Mouse (Mus musculus): ENCODE results near the gene Ldhb.
"Not testable (repeated sequence)": the region's sequence is repeated elsewhere in the genome, so short reads cannot be mapped to it uniquely, and the experiment has no call there.

The Ldhb gene

DNA sequence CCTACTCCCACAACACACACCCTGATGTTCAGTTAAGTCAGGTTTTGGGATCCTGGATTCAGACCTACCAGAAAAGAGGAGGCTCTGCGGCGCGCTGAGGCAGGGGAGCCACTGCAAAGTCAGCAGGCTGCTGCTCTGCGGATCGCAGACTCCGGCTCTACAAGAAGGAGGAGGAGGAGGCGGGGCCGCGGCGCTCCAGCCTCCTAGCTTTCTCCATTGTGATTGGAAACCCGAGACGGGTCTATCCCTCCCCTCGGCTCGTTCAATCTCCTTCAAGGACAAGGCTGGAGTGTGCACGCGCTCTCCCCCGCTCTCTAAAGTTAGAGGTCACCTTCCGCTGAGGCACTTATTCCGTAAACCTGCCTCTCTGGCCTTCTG, at the start of gene Ldhb:
Gene Ldhb (minus strand): TSS at position 173 of the 378 bp plus-strand sequence.
- DNase-seq (ENCODE audit: low spot score): peak; percentile 89

DNA sequence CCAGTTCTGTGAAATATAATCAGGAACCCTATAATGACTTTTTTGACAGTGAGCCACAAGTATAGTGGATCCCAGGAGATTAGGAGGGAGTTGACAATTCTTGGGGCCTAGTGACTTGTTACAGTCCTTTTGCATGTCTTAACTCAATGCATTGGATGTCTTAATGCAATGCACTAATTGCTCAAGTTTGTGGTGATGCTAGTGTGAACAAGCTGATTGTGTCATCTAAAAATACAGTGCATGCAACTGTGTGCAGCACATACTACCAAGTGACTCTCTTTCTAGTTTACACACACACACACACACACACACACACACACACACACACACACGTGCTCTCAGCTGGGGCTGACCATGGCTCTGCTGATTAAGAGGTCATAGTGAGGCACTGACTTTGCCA, 48.2 kb upstream of the Ldhb start:
- no peak for DNase-seq (ENCODE audit: low spot score)

DNA sequence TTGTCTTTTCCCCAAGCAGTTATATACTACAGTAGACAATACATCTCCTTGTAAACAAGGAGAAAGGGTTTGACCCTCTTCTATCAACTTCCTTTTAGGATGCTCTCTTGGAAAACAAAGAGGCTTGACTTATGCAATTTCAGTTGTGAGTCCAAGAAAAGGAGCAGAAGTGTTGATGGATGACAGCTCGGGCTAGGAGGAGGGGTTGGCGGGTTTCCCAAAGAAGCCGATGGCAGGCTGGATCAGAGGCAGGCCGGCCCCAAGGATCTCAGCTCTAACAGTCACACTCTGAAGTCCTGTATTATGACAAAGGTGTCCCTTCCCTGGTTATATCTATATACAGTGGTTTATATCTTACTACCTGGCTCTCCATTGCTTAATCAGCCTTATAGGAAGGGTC, 43.7 kb upstream of the Ldhb start:
- DNase-seq (ENCODE audit: low spot score): no peak

DNA sequence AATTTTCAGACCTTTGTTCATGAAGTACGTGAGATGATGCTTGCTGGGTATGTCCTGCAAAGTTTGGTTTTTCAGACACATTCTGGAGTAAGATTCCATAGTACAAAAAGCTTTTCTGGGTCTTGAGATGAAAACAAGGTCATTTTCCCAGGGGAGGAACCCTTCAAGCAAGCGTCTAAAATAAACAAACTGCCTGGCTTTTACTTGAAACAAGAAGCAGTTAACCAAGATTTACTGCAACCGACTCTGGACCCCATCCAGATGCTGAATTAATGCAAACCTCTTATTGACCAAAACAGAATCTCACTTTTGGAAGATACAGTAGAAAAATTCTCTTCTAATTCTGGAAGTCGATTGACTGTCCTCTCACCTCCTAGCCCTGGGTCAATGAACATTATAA, 43.1 kb upstream of the Ldhb start:
- DNase-seq (ENCODE audit: low spot score): no peak

DNA sequence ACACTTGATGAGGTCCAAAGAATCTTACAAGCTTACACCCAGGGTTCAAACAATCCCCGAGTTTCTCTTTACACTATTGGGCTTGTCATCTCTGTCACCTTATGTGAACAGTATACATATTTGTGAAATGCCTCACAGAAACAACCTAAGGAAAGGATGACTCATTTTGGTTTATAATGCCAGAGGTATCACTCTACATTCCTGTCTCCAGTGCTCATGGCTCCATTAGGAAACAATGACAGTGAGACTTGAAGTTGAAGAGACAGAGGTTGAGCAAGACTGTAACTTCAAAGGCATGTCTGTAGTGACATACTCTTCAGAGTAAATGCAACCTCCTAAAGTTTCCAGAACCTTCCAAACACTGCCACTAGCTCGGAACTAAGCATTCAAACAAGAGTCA, 40.6 kb upstream of the Ldhb start:
- no peak for DNase-seq (ENCODE audit: low spot score)

DNA sequence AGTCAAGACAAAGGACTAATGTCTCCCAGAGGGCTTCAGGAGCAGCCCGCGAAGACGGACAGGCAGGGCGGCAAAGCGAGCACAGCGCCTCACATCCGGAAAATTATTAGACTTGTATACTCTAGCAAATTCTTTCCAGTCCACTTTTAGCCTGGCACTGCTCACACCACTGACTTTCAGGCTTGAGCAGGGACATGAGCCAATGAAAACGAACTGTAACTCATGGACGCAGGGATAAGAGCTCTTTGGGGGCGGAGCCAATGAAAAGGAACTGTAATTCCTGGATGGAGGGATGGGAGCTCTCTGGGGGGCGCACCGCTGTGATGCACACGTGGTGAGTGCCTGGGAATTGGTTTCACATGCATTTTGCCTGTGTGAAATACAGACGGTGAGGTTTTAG, 37.4 kb upstream of the Ldhb start:
- DNase-seq (ENCODE audit: low spot score): no peak

DNA sequence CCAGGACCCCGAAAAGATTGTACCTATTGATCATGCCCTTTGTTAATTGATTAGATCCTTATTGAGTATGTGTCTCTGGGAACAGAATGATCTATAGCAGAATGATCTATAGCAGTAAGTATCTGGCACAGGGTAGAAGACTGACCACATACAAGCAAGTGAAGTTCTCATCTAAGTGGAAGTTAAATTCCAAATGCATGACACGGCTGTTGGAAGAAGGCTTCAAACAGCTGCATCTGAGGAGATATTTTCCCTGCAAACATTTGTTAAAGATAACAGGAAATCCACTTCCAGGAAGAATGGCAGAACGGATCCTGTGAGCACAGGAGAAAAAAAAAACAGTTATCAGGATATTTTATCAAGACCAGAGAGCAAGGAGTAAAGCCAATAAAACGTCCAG, 35.9 kb upstream of the Ldhb start:
- DNase-seq (ENCODE audit: low spot score): no peak

DNA sequence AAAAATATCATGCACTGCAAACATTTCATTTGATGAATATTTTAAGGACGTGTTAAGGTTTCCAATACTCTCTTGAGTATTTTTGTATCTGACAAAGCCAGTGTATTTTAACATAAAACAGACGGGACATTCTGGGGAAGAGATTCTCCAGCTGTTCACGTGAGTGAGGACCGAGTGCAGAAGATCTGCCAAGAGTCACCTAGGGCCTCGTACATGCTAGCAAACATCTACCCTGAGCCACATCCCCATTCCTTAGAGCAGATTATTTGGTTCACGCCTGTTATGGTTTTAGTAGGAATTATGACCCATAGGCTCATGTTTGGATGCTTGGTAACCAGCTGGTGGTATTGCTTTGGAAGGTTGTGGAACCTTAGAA, 35.0 kb upstream of the Ldhb start:
- DNase-seq (ENCODE audit: low spot score): no peak

DNA sequence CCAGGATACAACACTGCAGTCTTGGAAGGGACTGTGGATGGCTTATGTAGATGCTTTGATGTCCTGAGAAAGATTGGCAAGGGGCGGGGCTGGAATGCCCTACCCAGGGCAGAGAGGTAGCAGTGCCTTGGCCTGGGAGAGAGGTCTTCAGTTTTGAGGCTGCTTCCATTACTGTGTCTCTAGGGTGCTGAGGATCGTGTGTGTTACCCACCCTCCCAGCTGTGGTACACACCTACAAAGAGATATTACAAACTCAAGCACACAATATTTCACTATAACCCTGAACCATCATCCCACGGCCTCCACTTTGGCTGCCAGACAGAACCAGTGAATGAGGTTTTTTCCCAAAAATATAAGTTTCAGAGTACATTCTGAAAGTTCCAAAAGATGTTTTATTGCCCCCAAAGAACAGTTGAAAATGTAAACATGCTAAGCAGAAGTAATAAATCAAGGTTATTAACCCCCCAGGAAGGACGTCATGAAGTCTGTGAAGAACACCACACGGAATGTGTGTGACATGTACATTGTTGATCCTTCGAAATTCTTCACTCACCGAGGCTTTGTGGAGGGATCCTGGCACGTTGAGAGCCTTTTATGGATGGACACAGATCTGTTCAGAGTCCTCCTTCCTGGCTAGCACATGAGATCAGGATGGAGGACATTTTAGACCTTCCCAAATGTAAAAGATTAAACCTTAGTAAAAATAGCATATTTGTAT, 34.5 kb upstream of the Ldhb start:
- no peak for DNase-seq (ENCODE audit: low spot score)

DNA sequence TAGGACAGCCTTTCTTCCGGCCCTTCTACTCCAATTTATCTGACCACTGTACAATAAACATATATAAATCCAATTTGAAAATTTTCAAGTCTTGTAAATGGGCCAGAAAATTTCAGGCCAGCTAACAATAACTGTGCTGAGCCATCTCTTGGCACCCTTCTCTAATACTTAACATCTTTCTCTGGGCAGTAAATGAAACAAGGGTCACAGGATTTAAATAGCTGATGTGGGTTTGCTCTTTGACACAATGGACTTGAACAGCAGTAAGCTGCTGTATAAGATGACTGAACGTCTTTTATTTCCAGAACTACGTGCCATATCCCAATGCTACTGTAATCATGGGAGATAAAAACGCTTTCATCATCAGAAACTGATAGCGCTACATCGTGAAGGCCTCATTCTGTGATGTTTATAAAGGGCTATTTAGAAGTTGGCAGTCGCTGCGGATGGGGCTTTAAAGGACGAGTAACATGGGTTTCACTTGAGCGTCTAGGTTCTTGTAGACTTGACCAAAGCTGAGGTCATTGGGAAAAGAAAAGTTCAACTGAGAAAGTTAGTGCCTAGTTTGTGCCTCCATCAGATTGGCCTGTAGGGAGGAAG, 32.9 kb upstream of the Ldhb start:
- DNase-seq (ENCODE audit: low spot score): no peak

DNA sequence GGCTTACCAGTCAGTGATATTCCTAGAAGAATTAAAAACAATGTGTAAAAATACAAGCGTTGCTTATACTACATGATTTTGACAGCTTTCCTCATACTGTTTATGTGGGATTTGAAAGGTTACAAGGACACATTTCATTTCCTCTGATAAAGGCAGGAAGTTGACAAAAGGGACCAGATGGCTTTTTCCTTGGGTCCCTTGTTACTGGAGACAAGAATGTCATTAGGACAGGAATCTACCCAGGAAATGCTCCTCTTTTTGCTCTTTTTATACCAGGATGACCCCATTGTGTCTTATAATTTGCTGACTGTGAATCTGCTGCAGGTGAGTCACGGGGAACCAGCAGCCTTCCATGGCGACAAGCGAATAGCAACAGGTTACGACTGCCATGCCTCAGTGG, 32.4 kb upstream of the Ldhb start:
- DNase-seq (ENCODE audit: low spot score): no peak

DNA sequence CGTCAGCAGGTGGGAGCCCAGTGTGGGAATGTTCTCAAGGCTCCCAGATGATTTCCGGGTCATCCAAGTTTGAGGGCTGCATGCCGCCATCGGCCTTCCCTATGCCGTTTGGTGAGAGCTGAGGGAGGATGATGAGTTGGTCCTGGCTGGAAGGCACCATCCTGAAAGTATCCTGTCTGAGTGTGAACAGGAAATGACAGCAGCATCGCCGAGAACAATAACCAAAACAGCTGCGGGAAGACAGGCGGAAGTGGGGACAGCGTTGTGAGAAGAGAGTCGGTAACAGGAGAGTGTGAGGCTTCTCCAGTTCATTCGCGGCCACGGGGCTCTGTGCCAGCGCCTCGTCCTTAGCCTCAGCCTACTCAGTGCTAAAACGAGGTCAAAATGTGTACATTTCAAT, 30.7 kb upstream of the Ldhb start:
- peak; percentile 23 for DNase-seq (ENCODE audit: low spot score)

DNA sequence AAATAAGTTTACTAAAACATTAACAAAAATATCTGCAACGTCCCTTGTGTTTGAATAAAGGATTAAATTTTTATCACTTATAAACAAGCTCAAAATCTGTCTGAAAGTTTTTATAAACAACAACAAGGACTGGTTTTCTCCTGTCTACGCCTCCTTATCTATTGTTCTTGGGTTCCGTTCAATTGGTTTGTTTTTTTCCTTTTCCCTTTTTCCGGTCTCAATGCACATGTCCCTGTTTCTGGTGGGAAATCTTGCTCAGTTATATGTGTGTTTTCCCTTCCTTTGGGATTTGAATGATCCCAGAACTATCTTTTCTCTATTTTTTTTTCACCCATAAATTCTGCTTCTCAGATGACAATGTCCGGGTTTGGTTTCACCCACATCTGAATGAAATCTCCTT, 25.7 kb upstream of the Ldhb start:
- no peak for DNase-seq (ENCODE audit: low spot score)

DNA sequence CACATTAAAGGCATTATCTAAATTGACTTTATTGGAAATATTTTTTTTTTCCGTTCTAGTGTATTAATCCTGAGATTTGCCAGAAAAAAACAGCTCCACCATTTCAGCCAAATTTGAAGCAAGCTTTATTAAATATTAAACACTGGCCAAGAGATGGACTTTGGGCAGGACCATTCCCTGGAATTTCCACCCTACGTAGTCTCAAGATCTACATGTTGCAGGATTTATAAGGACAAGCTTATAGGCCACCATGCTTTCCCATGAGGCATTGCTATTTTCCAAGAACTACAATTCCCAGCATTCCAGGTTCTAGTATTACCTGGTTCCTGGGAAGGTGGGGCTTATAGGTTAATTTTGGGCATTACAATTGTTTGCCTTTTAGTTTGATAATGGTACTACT, 24.9 kb upstream of the Ldhb start:
- DNase-seq (ENCODE audit: low spot score): no peak

DNA sequence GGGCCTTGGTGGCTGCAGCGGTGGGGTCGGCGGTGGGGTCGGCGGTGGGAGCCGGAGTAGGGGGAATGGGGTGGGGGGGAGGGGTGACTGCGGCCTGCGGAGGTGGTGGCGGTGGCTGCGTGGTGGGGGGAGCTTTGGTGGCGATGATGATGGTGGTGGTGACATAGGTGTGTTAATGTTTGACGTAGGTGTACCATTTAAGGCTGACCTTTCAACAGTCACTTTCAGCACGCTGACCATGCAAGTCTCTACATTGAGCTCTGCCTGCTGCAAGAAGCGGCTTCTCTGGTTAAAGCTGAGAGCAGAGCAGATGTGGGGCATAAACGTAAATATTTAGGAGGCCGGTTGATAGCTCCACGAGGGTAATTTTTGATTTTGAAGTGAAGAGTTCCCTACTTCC, 24.4 kb upstream of the Ldhb start:
- no peak for DNase-seq (ENCODE audit: low spot score)

DNA sequence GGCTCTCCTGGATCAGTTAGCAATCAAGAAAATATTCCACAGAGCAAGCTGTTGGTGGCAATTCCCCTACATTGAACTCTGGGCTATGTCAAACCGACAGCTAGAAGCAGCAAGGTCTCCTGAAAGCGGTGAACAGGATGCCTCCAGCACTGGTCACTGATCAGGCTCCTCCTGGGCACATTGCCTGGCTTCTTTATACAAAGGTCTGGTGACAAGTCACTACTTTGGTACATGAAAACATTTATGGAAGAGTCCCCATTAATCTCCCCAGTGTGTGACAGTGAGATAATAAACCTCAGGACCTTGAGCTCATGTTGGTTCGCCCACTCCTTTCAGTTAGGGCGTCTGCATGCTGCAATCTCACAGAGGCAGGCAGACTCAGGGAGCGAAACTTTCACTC, 22.6 kb upstream of the Ldhb start:
- no peak for DNase-seq (ENCODE audit: low spot score)

DNA sequence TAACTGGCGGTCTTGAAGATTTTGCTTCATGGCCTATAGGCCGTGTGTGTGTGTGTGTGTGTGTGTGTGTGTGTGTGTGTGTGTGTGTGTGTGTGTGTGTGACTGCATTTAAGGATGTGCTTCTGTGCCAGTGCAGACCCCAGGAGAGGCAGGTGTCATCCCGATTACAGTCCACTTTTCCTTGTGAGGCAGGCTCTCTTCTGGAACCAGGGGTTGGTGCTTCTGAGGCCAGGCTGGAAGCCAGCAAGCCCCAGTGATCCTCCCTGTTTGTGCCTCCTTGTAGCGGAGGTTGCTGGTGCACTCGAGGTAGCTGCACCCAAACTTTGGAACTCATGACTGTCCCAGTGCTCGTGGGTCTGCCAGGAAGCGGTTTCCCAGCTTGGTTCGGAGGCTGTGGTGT, 21.9 kb upstream of the Ldhb start:
- no peak for DNase-seq (ENCODE audit: low spot score)

DNA sequence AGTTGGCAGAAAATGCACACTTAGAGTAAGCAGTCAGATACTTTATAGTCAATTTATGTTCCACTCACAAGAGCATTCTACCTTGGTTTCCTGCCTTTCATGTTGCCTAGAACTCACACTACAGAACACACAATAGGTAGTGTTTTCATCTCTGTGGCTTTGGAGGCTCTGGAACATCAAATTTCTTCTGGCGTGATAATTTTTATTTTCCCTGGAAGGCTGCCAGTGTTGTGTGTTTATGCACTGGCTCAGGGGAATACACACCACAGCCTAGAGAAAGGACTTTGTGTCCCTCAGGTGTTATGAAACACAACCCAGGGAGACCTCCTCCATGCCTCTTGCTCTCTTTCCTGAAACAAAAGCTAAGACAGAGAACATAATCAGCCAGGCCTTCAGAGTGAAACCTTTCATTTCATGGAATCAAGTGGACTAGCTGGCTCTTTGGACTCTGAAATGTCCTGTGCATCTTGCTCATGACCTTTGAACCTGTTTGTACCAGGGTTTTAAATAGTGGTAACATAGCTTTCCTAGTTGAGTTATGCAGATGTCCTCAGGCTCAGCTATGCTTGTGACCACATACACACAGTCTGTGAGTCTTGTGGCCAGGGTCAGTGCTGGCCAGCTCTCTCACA, 20.3 kb upstream of the Ldhb start:
- DNase-seq (ENCODE audit: low spot score): no peak

DNA sequence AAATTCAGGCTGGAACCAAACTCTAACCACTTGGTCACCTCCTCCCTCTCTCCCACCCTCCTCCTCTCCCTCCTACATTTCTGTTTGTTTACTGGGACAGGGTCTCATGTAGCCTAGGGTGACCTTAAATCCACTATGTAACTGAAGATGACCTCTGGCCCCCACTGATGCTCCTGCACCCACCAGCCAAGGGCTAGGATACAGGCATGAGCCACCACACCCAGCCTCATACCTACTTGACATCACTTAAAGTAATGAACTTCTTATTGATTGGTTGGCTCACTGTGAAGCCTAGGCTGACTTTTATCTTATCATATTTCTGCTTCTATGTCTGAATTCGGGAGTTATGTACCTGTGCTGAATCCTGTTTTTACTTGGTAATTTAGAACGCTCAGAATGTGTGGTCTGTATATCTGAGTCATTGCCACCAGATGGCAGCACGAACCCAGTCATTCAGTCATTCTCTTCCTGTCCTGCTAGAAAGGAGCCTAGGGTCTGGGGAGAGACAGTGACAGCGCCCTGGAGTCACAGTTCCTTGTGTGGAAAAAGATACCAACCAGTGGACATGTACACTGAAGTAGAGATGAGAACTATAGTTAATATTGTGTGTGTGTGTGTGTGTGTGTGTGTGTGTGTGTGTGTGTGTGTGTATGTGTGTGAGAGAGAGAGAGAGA, 17.0 kb upstream of the Ldhb start:
- DNase-seq (ENCODE audit: low spot score): peak; percentile 53

DNA sequence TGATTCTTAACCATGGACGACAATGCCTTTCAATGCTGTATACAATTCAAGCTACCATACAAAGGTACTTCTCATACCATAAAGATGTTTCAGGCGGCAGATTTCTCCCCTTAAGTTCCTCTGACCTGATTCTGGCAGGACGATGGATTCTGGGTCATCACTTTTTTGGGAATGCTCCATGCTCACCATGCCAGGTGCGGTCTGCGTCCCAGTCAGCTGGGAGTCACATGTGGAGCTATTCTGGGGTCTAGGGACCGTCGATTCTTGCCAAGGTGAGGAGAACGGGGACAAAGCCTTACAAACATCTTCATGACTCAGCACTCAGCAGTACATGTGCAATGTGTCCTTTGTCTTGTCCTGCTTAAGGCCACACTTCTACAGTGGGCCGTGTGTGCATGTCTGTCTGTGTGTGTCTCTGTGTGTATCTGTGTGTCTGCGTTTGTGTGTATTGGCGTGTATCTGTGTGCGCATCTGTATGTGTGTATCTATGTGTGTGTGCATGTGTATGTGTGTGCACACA, 13.9 kb upstream of the Ldhb start:
- no peak for DNase-seq (ENCODE audit: low spot score)

DNA sequence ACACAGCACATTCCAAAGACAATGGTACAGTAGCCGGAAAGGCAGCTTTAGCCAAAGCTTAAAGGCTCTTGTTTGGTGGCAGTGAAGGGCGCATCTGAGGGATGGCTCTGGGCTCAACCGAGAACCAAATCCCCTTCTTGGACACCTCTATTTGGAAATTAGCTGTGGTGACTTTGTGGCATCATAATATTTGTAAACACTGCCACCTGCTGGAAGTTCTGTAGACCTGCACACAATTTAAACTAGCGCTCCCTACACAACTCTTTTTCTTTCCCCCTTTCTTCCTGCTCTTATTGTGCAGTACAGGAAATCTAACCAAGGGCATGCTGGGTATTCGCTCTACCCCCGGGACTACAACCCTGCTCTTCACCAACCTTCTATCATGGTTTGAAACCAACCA, 11.4 kb upstream of the Ldhb start:
- no peak for DNase-seq (ENCODE audit: low spot score)

DNA sequence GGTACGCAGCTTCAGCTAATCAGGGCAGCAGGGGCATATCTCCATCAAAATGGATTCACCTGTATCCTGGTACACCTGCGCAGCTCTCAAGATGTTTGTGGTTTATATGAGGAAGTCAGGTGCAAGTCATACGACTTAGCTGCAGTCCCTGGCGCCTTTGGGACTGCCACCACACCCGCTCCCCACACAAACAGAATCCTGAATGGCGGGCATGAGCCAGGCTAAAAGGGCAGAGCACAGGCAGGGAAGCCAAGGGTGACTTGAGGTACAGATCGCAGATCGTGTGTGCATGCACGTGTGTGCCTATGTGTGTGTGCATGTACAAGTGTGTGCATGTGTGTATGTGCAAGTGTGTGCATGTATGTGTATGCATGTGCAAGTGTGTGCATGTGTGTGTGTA, 7.6 kb upstream of the Ldhb start:
- DNase-seq (ENCODE audit: low spot score): not testable (repeated sequence)

DNA sequence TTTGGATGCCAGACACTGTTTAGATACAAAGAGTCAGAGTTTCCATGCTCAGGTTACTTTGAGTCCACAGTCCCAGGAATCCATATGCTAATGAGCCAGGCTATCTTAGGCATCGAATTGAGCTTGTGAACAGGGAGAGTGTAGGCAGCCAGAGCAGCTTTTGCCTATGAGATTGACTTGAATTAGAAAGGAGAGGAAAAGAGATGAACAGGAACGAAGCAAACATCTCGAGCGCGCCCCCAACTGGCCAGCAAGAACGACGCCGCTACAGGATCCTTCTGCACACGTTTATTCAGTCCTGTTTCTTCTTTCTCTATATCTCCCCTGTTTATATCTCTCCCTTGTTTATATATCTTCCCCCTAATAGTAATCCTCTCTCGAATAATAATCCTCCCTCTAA, 7.2 kb upstream of the Ldhb start:
- DNase-seq (ENCODE audit: low spot score): peak; percentile 63
